In the genomic region with DNA sequence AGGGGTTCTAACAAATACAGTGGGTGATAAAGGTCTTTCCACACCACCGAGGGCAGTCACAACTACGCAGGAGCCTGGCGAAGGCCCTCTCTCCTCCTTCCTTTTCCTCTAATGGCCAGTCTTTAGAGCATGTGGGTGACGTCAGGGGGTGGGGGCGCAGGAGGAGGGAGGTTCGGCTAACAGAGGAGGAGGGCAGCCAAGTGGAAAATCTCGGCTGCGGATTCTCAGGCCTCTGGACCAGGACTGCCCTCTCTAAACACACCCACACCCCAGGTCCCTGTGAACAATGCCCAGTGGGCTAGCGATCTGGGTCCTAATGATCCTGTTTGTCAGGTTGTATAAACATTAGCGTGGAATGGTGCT, we compare ENCODE assay signal across 8 mouse cellular contexts. TPM values are rescaled to one million over a fixed set of nuclear protein-coding genes. Genes with fewer than 3 reads are reported as not detected.
A peak's percentile ranks its signal among the peaks of the same experiment; 100 is the strongest.
DNase-seq lines count a peak whose midpoint lies in the region; ATAC-seq and TF ChIP-seq lines count a peak whose summit lies in the region.

No protein-coding gene starts in this region.

- H3K27me3 ChIP-seq in forebrain, postnatal 0 days (ENCODE audit: insufficient read depth, low read length): no peaks in the 10 kb centered on the region
- H3K27me3 ChIP-seq in liver, embryonic 16.5 days (ENCODE audit: control insufficient read depth, insufficient read depth, low read depth, low read length): no peaks in the 10 kb centered on the region
- H3K27me3 ChIP-seq in neural tube, embryonic 14.5 days (ENCODE audit: control insufficient read depth, insufficient read depth, low read length): no peaks in the 10 kb centered on the region

- ATAC-seq in forebrain, postnatal 0 days: peak; percentile 83
- ATAC-seq in liver, embryonic 16.5 days (ENCODE audit: low read depth): peak; percentile 71
- peak; percentile 89 for ATAC-seq in neural tube, embryonic 14.5 days (ENCODE audit: low read depth)

- intact Hi-C loops in heart, postnatal 25 days (cut with DNase I): loop anchor here (5.0 kb wide), 2 partner anchors 45 to 970 kb away; partner anchors contain the start of gene Tcaf2

- TF ChIP-seq CTCF in forebrain, postnatal 0 days (IDR thresholded peaks at IDR 0.05; ENCODE audit: low read depth): no peak

- H3K9me3 ChIP-seq in forebrain, postnatal 0 days (ENCODE audit: low read length): no peaks in the 10 kb centered on the region
- no peaks in the 10 kb centered on the region for H3K9me3 ChIP-seq in liver, embryonic 16.5 days (replicated peaks; ENCODE audit: control insufficient read depth, low read length)
- no peaks in the 10 kb centered on the region for H3K9me3 ChIP-seq in neural tube, embryonic 14.5 days (ENCODE audit: control insufficient read depth, low read length)

- 4% methylated on average over 9 of the region's 10 CpGs for WGBS in forebrain, postnatal 0 days
- WGBS in liver, embryonic 16.5 days (ENCODE audit: insufficient replicate concordance): 0% methylated on average over 9 of the region's 10 CpGs
- WGBS in neural tube, embryonic 14.5 days: 0% methylated on average over 10 of the region's 10 CpGs

- H3K27ac ChIP-seq in forebrain, postnatal 0 days (ENCODE audit: low read depth, low read length): peak overlapping the region; percentile 92
- H3K27ac ChIP-seq in liver, embryonic 16.5 days (ENCODE audit: low read length): no peak overlapping the region
- H3K27ac ChIP-seq in neural tube, embryonic 14.5 days (ENCODE audit: low read depth, low read length): peak overlapping the region; percentile 98

- 0 out of 2 replicates have a peak, but pooled peaks cover 7% of the 10 kb centered on the region for H3K4me1 ChIP-seq in forebrain, postnatal 0 days (ENCODE audit: insufficient read depth)
- H3K4me1 ChIP-seq in liver, embryonic 16.5 days (ENCODE audit: control insufficient read depth, low read depth, low read length): no peaks in the 10 kb centered on the region
- peaks cover 14% of the 10 kb centered on the region; the same call in 1 of the 2 replicates for H3K4me1 ChIP-seq in neural tube, embryonic 14.5 days (ENCODE audit: control insufficient read depth, insufficient read depth, low read length)

- peak overlapping the region; percentile 58 for H3K4me2 ChIP-seq in forebrain, postnatal 0 days (ENCODE audit: low read depth)
- H3K4me2 ChIP-seq in liver, embryonic 16.5 days (ENCODE audit: low read depth, low read length): peak overlapping the region; percentile 66
- peak overlapping the region; percentile 83 for H3K4me2 ChIP-seq in neural tube, embryonic 14.5 days (ENCODE audit: low read depth, low read length)

- 0 out of 2 replicates have a peak, but pooled peaks cover 4% of the 10 kb centered on the region for H3K36me3 ChIP-seq in forebrain, postnatal 0 days (ENCODE audit: insufficient read depth)
- H3K36me3 ChIP-seq in liver, embryonic 16.5 days (ENCODE audit: control insufficient read depth, insufficient read depth): no peaks in the 10 kb centered on the region
- H3K36me3 ChIP-seq in neural tube, embryonic 14.5 days (ENCODE audit: control insufficient read depth, insufficient read depth, low read length): 0 out of 2 replicates have a peak, but pooled peaks cover 4% of the 10 kb centered on the region

- peak overlapping the region; percentile 87 for H3K9ac ChIP-seq in forebrain, postnatal 0 days
- peak overlapping the region; percentile 49; the same call in 1 of the 2 replicates for H3K9ac ChIP-seq in liver, embryonic 16.5 days (ENCODE audit: low read depth, low read length)
- H3K9ac ChIP-seq in neural tube, embryonic 14.5 days (replicated peaks; ENCODE audit: low read depth, low read length): peak overlapping the region; percentile 96

- peak overlapping the region; percentile 71 for H3K4me3 ChIP-seq in forebrain, postnatal 0 days (ENCODE audit: low read depth, low read length)
- H3K4me3 ChIP-seq in liver, embryonic 16.5 days (ENCODE audit: low read depth, low read length): peak overlapping the region; percentile 62
- H3K4me3 ChIP-seq in neural tube, embryonic 14.5 days (ENCODE audit: low read depth, low read length): peak overlapping the region; percentile 78

- peak; percentile 19 for DNase-seq in ES-CJ7 (ENCODE audit: low read depth, low spot score)
- peak; percentile 84 to 93 for DNase-seq in cerebellum, adult 18-20 months
- peak; percentile 83 for DNase-seq in forebrain, postnatal 0 days
- DNase-seq in heart, postnatal 25 days (ENCODE audit: low spot score): peak; percentile 76
- DNase-seq in layer of hippocampus, adult 18-20 months (ENCODE audit: low spot score in 2 of 2): peak; percentile 75 to 76
- peak; percentile 63 to 81 for DNase-seq in urinary bladder, postnatal 36 days (ENCODE audit: low spot score in 2 of 2)

RNA-seq across cellular contexts. Expression of gene Tcaf1, which starts 17.8 kb away (rescaled TPM):
- 242 and 286 TPM in 2 replicates for total RNA-seq in forebrain, postnatal 0 days (2014; rRNA removed)
- polyA plus RNA-seq in forebrain, postnatal 0 days (2015; fragmentation: Nextera tagmentation; extraction: Ambion mirVana): 147 and 183 TPM in 2 replicates
- 10 to 100 TPM; 12.3 to 15.9 TPM for total RNA-seq in heart, postnatal 25 days (2021)
- total RNA-seq in layer of hippocampus, adult 18-20 months (2021): 100 to 1,000 TPM; 205 to 214 TPM
- 4.9 and 5.1 TPM in 2 replicates for polyA plus RNA-seq in liver, embryonic 16.5 days (2015; fragmentation: Nextera tagmentation; extraction: Ambion mirVana)
- 224 and 238 TPM in 2 replicates for polyA plus RNA-seq in neural tube, embryonic 14.5 days (2014; fragmentation: Nextera tagmentation; extraction: Ambion mirVana)

RNA-seq across cellular contexts. Expression of gene Olfr453, which starts 47.0 kb away (rescaled TPM):
- not detected in 2 replicates for total RNA-seq in forebrain, postnatal 0 days (2014; rRNA removed)
- not detected in 2 replicates for polyA plus RNA-seq in forebrain, postnatal 0 days (2015; fragmentation: Nextera tagmentation; extraction: Ambion mirVana)
- total RNA-seq in heart, postnatal 25 days (2021): not detected
- not detected for total RNA-seq in layer of hippocampus, adult 18-20 months (2021)
- polyA plus RNA-seq in liver, embryonic 16.5 days (2015; fragmentation: Nextera tagmentation; extraction: Ambion mirVana): not detected in 2 replicates
- polyA plus RNA-seq in neural tube, embryonic 14.5 days (2014; fragmentation: Nextera tagmentation; extraction: Ambion mirVana): not detected in 2 replicates

RNA-seq across cellular contexts. Expression of gene Tcaf2, which starts 47.1 kb away (rescaled TPM):
- total RNA-seq in forebrain, postnatal 0 days (2014; rRNA removed): 2.0 and 2.4 TPM in 2 replicates
- 0.57 and 1.2 TPM in 2 replicates for polyA plus RNA-seq in forebrain, postnatal 0 days (2015; fragmentation: Nextera tagmentation; extraction: Ambion mirVana)
- total RNA-seq in heart, postnatal 25 days (2021): 1 to 10 TPM; 3.3 to 3.6 TPM
- under 1 TPM; 0.50 to 0.61 TPM for total RNA-seq in layer of hippocampus, adult 18-20 months (2021)
- polyA plus RNA-seq in liver, embryonic 16.5 days (2015; fragmentation: Nextera tagmentation; extraction: Ambion mirVana): 0.21 and 0.22 TPM in 2 replicates
- polyA plus RNA-seq in neural tube, embryonic 14.5 days (2014; fragmentation: Nextera tagmentation; extraction: Ambion mirVana): 0.78 and 0.91 TPM in 2 replicates

Comparison
In these comparisons a context has a peak if more than half of its experiments do, and no peak if none do; other contexts are left out.
1. DNase-seq: peak in every context shown above with its lines; median percentile 88 in cerebellum, adult 18-20 months; 83 in forebrain, postnatal 0 days; 76 in heart, postnatal 25 days; 76 in layer of hippocampus, adult 18-20 months; 72 in urinary bladder, postnatal 36 days; 19 in ES-CJ7.
2. RNA of gene Tcaf1, which starts 17.8 kb away (total RNA-seq): 242 to 286 TPM in forebrain, postnatal 0 days and 205 to 214 TPM in layer of hippocampus, adult 18-20 months; 12.3 to 15.9 TPM in heart, postnatal 25 days; every median in the first group is over 10 times any median in the second.
3. Peak in every context shown above with its lines, with median percentiles within 50 percentile points of each other: ATAC-seq, H3K4me2 ChIP-seq, H3K4me3 ChIP-seq and H3K9ac ChIP-seq.